Mouse (Mus musculus) hindbrain, embryonic 10.5 days (tissue): ENCODE measurements around the gene Fam71e1. TPM values are rescaled to one million over a fixed set of nuclear protein-coding genes. Genes with fewer than 3 reads are reported as not detected.
A peak's percentile ranks its signal among the peaks of the same experiment; 100 is the strongest.

ENCODE experiments used
- DNase-seq: peaks from one replicate; pipeline ENCODE4 v3.0.0-alpha.2; 2017; ENCODE audit warnings: low spot score
- H3K27ac ChIP-seq: fragments of 300-500 bp; sonication (generic); 2 replicates; pipeline ENCODE4 v1.5.1; 2016; ENCODE audit warnings: mild to moderate bottlenecking, moderate library complexity
- H3K27me3 ChIP-seq: fragments of 300-500 bp; sonication (generic); 2 replicates; pipeline ENCODE4 v1.6.1; 2016; ENCODE audit warnings: mild to moderate bottlenecking; ENCODE audit not compliant: poor library complexity, insufficient read depth, severe bottlenecking
- H3K36me3 ChIP-seq: fragments of 300-500 bp; sonication (generic); 2 replicates; pipeline ENCODE4 v1.6.1; 2016; ENCODE audit warnings: mild to moderate bottlenecking, moderate library complexity
- H3K4me1 ChIP-seq: fragments of 300-500 bp; sonication (generic); replicated peaks from 2 replicates; pipeline ENCODE4 v1.6.1; 2016; ENCODE audit warnings: mild to moderate bottlenecking
- H3K4me3 ChIP-seq: fragments of 300-500 bp; sonication (generic); 2 replicates; pipeline ENCODE4 v1.5.1; 2016; ENCODE audit warnings: mild to moderate bottlenecking, moderate library complexity
- H3K9me3 ChIP-seq: fragments of 300-500 bp; sonication (generic); 2 replicates; pipeline ENCODE4 v1.6.1; 2016; ENCODE audit warnings: mild to moderate bottlenecking, moderate library complexity
- WGBS: fragments of 180-500 bp; shearing (Covaris S2); methylation state at CpG from one replicate; pipeline ENCODE4 v1.1.7; 2016; 5-methylcytosine and 5-hydroxymethylcytosine counted together
- polyA plus RNA-seq: library from polyadenylated mRNA; unstranded; fragments of >200 nt; fragmentation: Nextera tagmentation; extraction: Ambion mirVana; gene quantifications from 2 replicates; pipeline ENCODE4 v1.2.1, GENCODE M21; 2016

Gene Fam71e1
- polyA plus RNA-seq, 1 experiment from 2014 or later: 20.5 TPM

GRCm38 (mm10) chr7:44495086-44495485 is 1.3 kb upstream of the Fam71e1 start:
- peaks cover 53% of the 10 kb centered on the region for H3K36me3 ChIP-seq
- peaks cover 11% of the 10 kb centered on the region; the same call in 1 of the 2 replicates for H3K27me3 ChIP-seq
- no peak for DNase-seq
- peak overlapping the region; percentile 89 for H3K4me3 ChIP-seq
- peaks cover 29% of the 10 kb centered on the region for H3K4me1 ChIP-seq
- WGBS: 92% methylated on average over 7 of the region's 7 CpGs
- peak overlapping the region; percentile 99; the same call in 1 of the 2 replicates for H3K27ac ChIP-seq
- H3K9me3 ChIP-seq: no peaks in the 10 kb centered on the region

GRCm38 (mm10) chr7:44496771-44497109 is 359 bp downstream of the Fam71e1 start:
- Histone ChIP-seq H3K36me3 (peaks cover 37% of the 10 kb centered on the region), H3K4me1 (peaks cover 29% of the 10 kb centered on the region), H3K27me3 (peaks cover 19% of the 10 kb centered on the region), H3K4me3 (peak overlapping the region; percentile 89), H3K9me3 (no peaks in the 10 kb centered on the region), H3K27ac (peak overlapping the region; percentile 99)
- no peak for DNase-seq
- 1% methylated on average over 26 of the region's 26 CpGs for WGBS

- Histone ChIP-seq H3K9me3 (no peaks in the 10 kb centered on the region), H3K27me3 (peaks cover 19% of the 10 kb centered on the region), H3K36me3 (peaks cover 29% of the 10 kb centered on the region), H3K4me3 (peak overlapping the region; percentile 89), H3K27ac (peak overlapping the region; percentile 99), H3K4me1 (peaks cover 29% of the 10 kb centered on the region)
- no peak for DNase-seq
- 83% methylated on average over 10 of the region's 10 CpGs for WGBS
These were observed 1.1 kb downstream of the Fam71e1 start for GRCm38 (mm10) chr7:44497361-44498055.

- WGBS: 83% methylated on average over 1 of the region's 1 CpGs
- Histone ChIP-seq H3K9me3 (no peaks in the 10 kb centered on the region), H3K4me3 (no peak overlapping the region), H3K27me3 (peaks cover 19% of the 10 kb centered on the region), H3K4me1 (peaks cover 29% of the 10 kb centered on the region), H3K36me3 (peaks cover 15% of the 10 kb centered on the region), H3K27ac (no peak overlapping the region)
- DNase-seq: no peak
These were observed 2.5 kb downstream of the Fam71e1 start for GRCm38 (mm10) chr7:44498922-44499321.

- H3K36me3 ChIP-seq: peaks cover 6% of the 10 kb centered on the region; the same call in 1 of the 2 replicates
- no peaks in the 10 kb centered on the region for H3K9me3 ChIP-seq
- no peak overlapping the region for H3K4me3 ChIP-seq
- no peak for DNase-seq
- WGBS: 60% methylated on average over 20 of the region's 20 CpGs
- peaks cover 19% of the 10 kb centered on the region for H3K27me3 ChIP-seq
- H3K27ac ChIP-seq: no peak overlapping the region
- peaks cover 23% of the 10 kb centered on the region for H3K4me1 ChIP-seq
These were observed 3.7 kb downstream of the Fam71e1 start for GRCm38 (mm10) chr7:44500046-44500445.

GRCm38 (mm10) chr7:44501563-44502115 is 5.3 kb downstream of the Fam71e1 start:
- H3K27ac ChIP-seq: no peak overlapping the region
- peaks cover 19% of the 10 kb centered on the region for H3K27me3 ChIP-seq
- WGBS: 39% methylated on average over 5 of the region's 5 CpGs
- peak; percentile 73 for DNase-seq
- no peak overlapping the region for H3K4me3 ChIP-seq
- peaks cover 6% of the 10 kb centered on the region; the same call in 1 of the 2 replicates for H3K36me3 ChIP-seq
- H3K4me1 ChIP-seq: peaks cover 12% of the 10 kb centered on the region; the same call in 1 of the 2 replicates
- no peaks in the 10 kb centered on the region for H3K9me3 ChIP-seq

- H3K4me3 ChIP-seq: no peak overlapping the region
- no peak for DNase-seq
- H3K4me1 ChIP-seq: no peaks in the 10 kb centered on the region
- no peaks in the 10 kb centered on the region for H3K36me3 ChIP-seq
- no peak overlapping the region for H3K27ac ChIP-seq
- peaks cover 16% of the 10 kb centered on the region; the same call in 1 of the 2 replicates for H3K27me3 ChIP-seq
- peaks cover 4% of the 10 kb centered on the region; the same call in 1 of the 2 replicates for H3K9me3 ChIP-seq
These were observed 11.1 kb downstream of the Fam71e1 start for GRCm38 (mm10) chr7:44507491-44507890.

GRCm38 (mm10) chr7:44519240-44519913 is 23.0 kb downstream of the Fam71e1 start:
- Histone ChIP-seq H3K36me3 (no peaks in the 10 kb centered on the region), H3K9me3 (peaks cover 7% of the 10 kb centered on the region; the same call in 1 of the 2 replicates), H3K4me3 (no peak overlapping the region), H3K27ac (no peak overlapping the region), H3K27me3 (peaks cover 39% of the 10 kb centered on the region), H3K4me1 (peaks cover 8% of the 10 kb centered on the region)
- 71% methylated on average over 9 of the region's 9 CpGs for WGBS
- no peak for DNase-seq

- peaks cover 21% of the 10 kb centered on the region for H3K4me1 ChIP-seq
- H3K27ac ChIP-seq: no peak overlapping the region
- H3K9me3 ChIP-seq: peaks cover 7% of the 10 kb centered on the region; the same call in 1 of the 2 replicates
- no peak for DNase-seq
- H3K27me3 ChIP-seq: peaks cover 55% of the 10 kb centered on the region
- 0 out of 2 replicates have a peak overlapping the region, but pooled peaks have one; percentile 34 for H3K4me3 ChIP-seq
- no peaks in the 10 kb centered on the region for H3K36me3 ChIP-seq
- 68% methylated on average over 3 of the region's 3 CpGs for WGBS
These were observed 24.6 kb downstream of the Fam71e1 start for GRCm38 (mm10) chr7:44520990-44521389.

- DNase-seq: peak; percentile 69
- Histone ChIP-seq H3K36me3 (no peaks in the 10 kb centered on the region), H3K4me1 (peaks cover 21% of the 10 kb centered on the region), H3K27ac (no peak overlapping the region), H3K4me3 (peak overlapping the region; percentile 34), H3K27me3 (peaks cover 63% of the 10 kb centered on the region), H3K9me3 (peaks cover 7% of the 10 kb centered on the region; the same call in 1 of the 2 replicates)
- 2% methylated on average over 20 of the region's 20 CpGs for WGBS
These were observed 25.3 kb downstream of the Fam71e1 start for GRCm38 (mm10) chr7:44521710-44522109.

GRCm38 (mm10) chr7:44523056-44523455 is 26.7 kb downstream of the Fam71e1 start:
- WGBS: 80% methylated on average over 2 of the region's 2 CpGs
- Histone ChIP-seq H3K9me3 (peaks cover 7% of the 10 kb centered on the region; the same call in 1 of the 2 replicates), H3K4me1 (peaks cover 28% of the 10 kb centered on the region), H3K27me3 (peaks cover 76% of the 10 kb centered on the region), H3K36me3 (no peaks in the 10 kb centered on the region), H3K4me3 (no peak overlapping the region), H3K27ac (no peak overlapping the region)
- DNase-seq: no peak

- Histone ChIP-seq H3K9me3 (peaks cover 2% of the 10 kb centered on the region; the same call in 1 of the 2 replicates), H3K27ac (peak within 1 kb of the TSS; percentile 64; the same call in 1 of the 2 replicates), H3K36me3 (no peaks in the 10 kb centered on the region), H3K4me3 (peak within 1 kb of the TSS; percentile 9; the same call in 1 of the 2 replicates), H3K4me1 (peaks cover 40% of the 10 kb centered on the region), H3K27me3 (peaks cover 90% of the 10 kb centered on the region)
- no peak for DNase-seq
- WGBS: 32% methylated on average over 12 of the region's 12 CpGs
These were observed 28.1 kb downstream of the Fam71e1 start, which contains the start of gene Mybpc2 for GRCm38 (mm10) chr7:44524502-44524901. TSS of gene Mybpc2 (minus strand) at chr7:44524656.
